Mouse (Mus musculus): Measurements from ENCODE around the gene Sorcs2. TPM values are rescaled to one million over a fixed set of nuclear protein-coding genes. Genes with fewer than 3 reads are reported as not detected.

Sorcs2 gene
- total and polyA plus RNA-seq, 3 experiments, result 0.42 to 1.6 (median 0.46) TPM

- H3K4me2 ChIP-seq (ENCODE audit: insufficient read depth, low read depth, poor library complexity, severe bottlenecking), result no peak overlapping the region
- H3K36me3 ChIP-seq (replicated peaks in 1 of 2; ENCODE audit: control insufficient read depth in 1 of 2, insufficient read depth in 1 of 2, low read length in 1 of 2), result no peaks in the 10 kb centered on the region
- peaks cover 0 to 8% of the 10 kb centered on the region in 2 experiments; a peak in 2 of 4 replicates for H3K4me1 ChIP-seq (ENCODE audit: control insufficient read depth in 1 of 2, insufficient read depth in 2 of 2)
- H3K79me2 ChIP-seq (replicated peaks; ENCODE audit: control insufficient read depth, extremely low read depth, insufficient read depth, poor library complexity, severe bottlenecking), result no peaks in the 10 kb centered on the region
- no peak overlapping the region for H3K9ac ChIP-seq (ENCODE audit: insufficient read depth, low read depth)
- H3K27ac ChIP-seq (ENCODE audit: insufficient read depth, low read depth), result no peak overlapping the region
- dilution Hi-C loops (cut with MboI; ENCODE audit: extremely low pct_ligation_motif_present, extremely low pct_unique_long_range_greater_than_20kb, low sequenced_read_pairs) (no loop called here), in situ Hi-C loops (cut with MboI; ENCODE audit: low pct_ligation_motif_present, low pct_unique_long_range_greater_than_20kb, low sequenced_read_pairs) (loop anchor here (25.0 kb wide), 1 partner anchor 498 kb away; the partner anchor contains the start of gene Afap1)
- TF ChIP-seq RCOR1 (conservative IDR thresholded peaks at IDR 0.05; ENCODE audit: low read depth, low read length) (no peak), USF1 (IDR thresholded peaks at IDR 0.05; ENCODE audit: low read depth, low read length) (no peak), TCF12 (IDR thresholded peaks at IDR 0.05; ENCODE audit: low read depth, low read length) (no peak), IRF4 (IDR thresholded peaks at IDR 0.05; ENCODE audit: low read depth, low read length) (no peak), MAX (IDR thresholded peaks at IDR 0.05; ENCODE audit: low read length) (no peak), JUND (conservative IDR thresholded peaks at IDR 0.05; ENCODE audit: low read depth, low read length) (no peak), ZC3H11A (IDR thresholded peaks at IDR 0.05; ENCODE audit: low read depth, low read length) (no peak), NRF1 (IDR thresholded peaks at IDR 0.05; ENCODE audit: low read depth, low read length) (no peak), MAFK (IDR thresholded peaks at IDR 0.05; ENCODE audit: insufficient replicate concordance, low read length) (no peak), GABPA (IDR thresholded peaks at IDR 0.05; ENCODE audit: insufficient replicate concordance, low read depth, low read length) (no peak), E2F4 (IDR thresholded peaks at IDR 0.05; ENCODE audit: insufficient replicate concordance, low read depth, low read length) (no peak), MEF2A (IDR thresholded peaks at IDR 0.05; ENCODE audit: borderline replicate concordance, low read depth, low read length) (no peak), RAD21 (IDR thresholded peaks at IDR 0.05; ENCODE audit: low read depth, low read length) (no peak)
- H3K9me3 ChIP-seq (replicated peaks; ENCODE audit: low read length), result no peaks in the 10 kb centered on the region
- peaks cover 88% of the 10 kb centered on the region for H3K27me3 ChIP-seq (replicated peaks)
- no peak overlapping the region for H3K4me3 ChIP-seq (replicated peaks in 1 of 3; ENCODE audit: low read depth in 2 of 3, low read length in 2 of 3, poor library complexity in 1 of 3)
- no peak for DNase-seq (ENCODE audit: extremely low read depth)
These were observed 12.9 kb downstream of the Sorcs2 start for GRCm38 (mm10) chr5:36385062-36385461.

GRCm38 (mm10) chr5:36383431-36383830 lies 14.5 kb downstream of the Sorcs2 start:
- dilution Hi-C loops (cut with MboI; ENCODE audit: extremely low pct_ligation_motif_present, extremely low pct_unique_long_range_greater_than_20kb, low sequenced_read_pairs) (no loop called here), in situ Hi-C loops (cut with MboI; ENCODE audit: low pct_ligation_motif_present, low pct_unique_long_range_greater_than_20kb, low sequenced_read_pairs) (loop anchor here (25.0 kb wide), 1 partner anchor 496 kb away; the partner anchor contains the start of gene Afap1)

More at GRCm38 (mm10) chr5:36383431-36383830, 14.5 kb downstream of the Sorcs2 start:
- TF ChIP-seq EP300 (IDR thresholded peaks at IDR 0.05; ENCODE audit: low read length) (no peak), GABPA (IDR thresholded peaks at IDR 0.05; ENCODE audit: insufficient replicate concordance, low read depth, low read length) (no peak), KAT2A (IDR thresholded peaks at IDR 0.05; ENCODE audit: insufficient replicate concordance, low read length) (no peak), CHD1 (IDR thresholded peaks at IDR 0.05; ENCODE audit: low read depth, low read length) (no peak), JUN (IDR thresholded peaks at IDR 0.05; ENCODE audit: insufficient read depth, low read depth, low read length) (no peak), ELF1 (IDR thresholded peaks at IDR 0.05; ENCODE audit: low read depth, low read length) (no peak)
- H3K9ac ChIP-seq (ENCODE audit: insufficient read depth, low read depth), result no peak overlapping the region
- H3K4me2 ChIP-seq (ENCODE audit: insufficient read depth, low read depth, poor library complexity, severe bottlenecking), result no peak overlapping the region
- H3K79me2 ChIP-seq (replicated peaks; ENCODE audit: control insufficient read depth, extremely low read depth, insufficient read depth, poor library complexity, severe bottlenecking), result no peaks in the 10 kb centered on the region
- H3K9me3 ChIP-seq (replicated peaks; ENCODE audit: low read length), result no peaks in the 10 kb centered on the region
- DNase-seq (ENCODE audit: extremely low read depth), result no peak
- no peaks in the 10 kb centered on the region for H3K36me3 ChIP-seq (replicated peaks in 1 of 2; ENCODE audit: control insufficient read depth in 1 of 2, insufficient read depth in 1 of 2, low read length in 1 of 2)
- peaks cover 4 to 8% of the 10 kb centered on the region in 2 experiments; a peak in 3 of 4 replicates for H3K4me1 ChIP-seq (ENCODE audit: control insufficient read depth in 1 of 2, insufficient read depth in 2 of 2)
- peaks cover 73% of the 10 kb centered on the region for H3K27me3 ChIP-seq (replicated peaks)
- H3K4me3 ChIP-seq (replicated peaks in 1 of 3; ENCODE audit: low read depth in 2 of 3, low read length in 2 of 3, poor library complexity in 1 of 3), result no peak overlapping the region
- H3K27ac ChIP-seq (ENCODE audit: insufficient read depth, low read depth), result no peak overlapping the region

Data from CH12.LX (cell line).